Mouse (Mus musculus) gastrocnemius, postnatal 10 days (tissue): ENCODE results near the gene 1110051M20Rik. TPM values are rescaled to one million over a fixed set of nuclear protein-coding genes. Genes with fewer than 3 reads are reported as not detected.

ENCODE experiments used
- DNase-seq: peaks from one replicate; pipeline ENCODE4 v3.0.0; 2021; ENCODE audit warnings: mixed read lengths
- total RNA-seq, 2 experiments: library from RNA; stranded (reverse); gene quantifications; 2 replicates each; pipeline ENCODE4 v1.2.3; 2021

The 1110051M20Rik gene
- total RNA-seq, 2 experiments from 2014 or later: 12.0 to 12.2 TPM

DNA sequence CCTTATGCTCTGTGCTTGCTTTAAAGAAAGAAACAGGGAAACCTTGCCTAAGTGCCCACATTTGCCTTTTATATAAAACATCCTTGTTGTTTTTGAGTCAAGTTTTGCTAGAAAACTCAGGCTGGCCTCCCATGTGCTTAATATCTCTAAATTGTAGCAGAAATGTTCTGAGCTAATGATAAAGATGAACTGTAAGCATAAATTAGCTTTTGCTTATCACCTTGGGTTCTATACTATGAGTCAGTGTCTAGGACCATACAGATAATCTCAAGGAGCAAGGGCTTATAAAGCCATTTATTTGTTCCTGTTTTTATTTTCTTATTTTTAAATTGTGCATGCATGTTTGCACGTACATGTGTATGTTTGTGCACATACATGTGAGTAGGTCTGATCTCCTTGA lies 98.9 kb downstream of the 1110051M20Rik start:
- DNase-seq: no peak

- no peak for DNase-seq
Measured at GRCm38 (mm10) chr2:91339591-91339990, 104.9 kb downstream of the 1110051M20Rik start.

DNA sequence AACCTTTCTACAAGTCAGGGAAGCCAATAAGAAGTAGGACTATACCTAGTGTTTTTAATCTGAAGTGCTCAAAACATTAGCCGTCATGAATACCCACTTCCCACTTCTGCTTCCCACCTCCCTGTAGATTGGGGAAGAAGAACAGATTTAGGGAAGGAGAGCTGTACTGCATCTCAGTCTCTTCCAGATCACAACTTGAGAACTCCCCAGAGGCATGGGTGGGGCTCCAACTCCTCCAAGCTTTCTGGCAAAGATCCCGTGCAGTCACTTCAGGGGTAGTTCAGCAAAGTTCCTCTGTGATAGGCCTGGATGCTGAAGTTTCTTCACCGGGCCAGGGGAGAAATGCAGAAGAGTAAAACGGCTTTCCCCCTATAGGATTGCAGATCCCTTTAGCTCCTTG lies 109.4 kb downstream of the 1110051M20Rik start:
- peak; percentile 59 for DNase-seq

GRCm38 (mm10) chr2:91331051-91331843 lies 113.3 kb downstream of the 1110051M20Rik start:
- DNase-seq: no peak

- no peak for DNase-seq
Measured at GRCm38 (mm10) chr2:91329996-91330738, 114.3 kb downstream of the 1110051M20Rik start.

DNA sequence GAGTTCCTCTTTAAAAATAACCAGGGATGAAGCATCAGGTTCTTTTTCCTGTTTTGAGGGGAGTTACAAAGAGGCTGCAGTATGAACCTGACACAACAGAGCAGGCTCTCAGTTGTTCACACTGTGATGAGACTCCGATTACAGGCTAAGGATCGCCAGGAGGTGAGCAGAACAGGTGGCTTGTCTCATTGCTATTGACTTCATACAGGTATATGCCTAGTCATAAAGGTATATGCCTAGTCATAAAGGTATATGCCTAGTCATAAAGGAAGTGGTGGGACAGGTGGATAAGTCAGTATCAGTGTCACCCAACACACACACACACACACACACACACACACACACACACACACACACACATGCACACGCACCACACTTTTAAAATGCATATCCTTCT lies 115.8 kb downstream of the 1110051M20Rik start:
- DNase-seq: no peak

DNA sequence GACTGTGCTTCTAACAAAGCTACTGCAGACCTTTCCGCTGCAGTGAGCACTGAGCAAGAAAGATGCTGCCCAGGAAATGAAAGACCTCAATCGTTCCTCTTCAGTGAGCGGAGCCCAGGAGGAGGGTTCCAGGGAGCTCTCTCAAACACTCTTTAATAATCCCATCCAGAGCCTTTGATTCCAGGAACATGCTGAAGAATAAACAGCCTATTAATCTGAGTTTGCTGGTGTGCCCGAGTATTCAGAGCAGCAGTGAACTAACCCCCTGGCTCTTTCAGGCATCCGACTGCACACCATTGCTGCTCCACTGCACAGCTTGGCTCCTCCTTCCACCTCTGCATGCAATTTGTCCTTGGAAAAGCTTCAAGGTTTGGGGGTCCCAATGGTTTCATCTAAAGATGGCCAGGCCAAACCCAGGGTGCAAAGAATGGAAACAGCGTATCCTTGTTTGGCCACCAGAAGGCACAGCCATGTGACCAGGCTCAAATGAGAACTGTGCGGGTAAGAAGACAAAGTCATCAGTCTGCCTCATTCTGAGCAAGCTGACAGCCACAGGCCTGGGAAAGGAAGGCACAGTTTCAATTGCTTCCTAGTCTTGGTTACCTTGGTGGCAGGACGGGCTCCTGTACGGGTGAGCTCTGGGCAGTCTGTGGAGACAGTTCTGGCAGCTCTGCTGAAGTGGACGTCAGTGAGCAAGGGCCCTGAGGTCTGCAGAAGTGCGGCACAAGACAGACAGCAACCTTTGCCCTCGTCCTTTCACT lies 116.4 kb downstream of the 1110051M20Rik start:
- DNase-seq: no peak

DNA sequence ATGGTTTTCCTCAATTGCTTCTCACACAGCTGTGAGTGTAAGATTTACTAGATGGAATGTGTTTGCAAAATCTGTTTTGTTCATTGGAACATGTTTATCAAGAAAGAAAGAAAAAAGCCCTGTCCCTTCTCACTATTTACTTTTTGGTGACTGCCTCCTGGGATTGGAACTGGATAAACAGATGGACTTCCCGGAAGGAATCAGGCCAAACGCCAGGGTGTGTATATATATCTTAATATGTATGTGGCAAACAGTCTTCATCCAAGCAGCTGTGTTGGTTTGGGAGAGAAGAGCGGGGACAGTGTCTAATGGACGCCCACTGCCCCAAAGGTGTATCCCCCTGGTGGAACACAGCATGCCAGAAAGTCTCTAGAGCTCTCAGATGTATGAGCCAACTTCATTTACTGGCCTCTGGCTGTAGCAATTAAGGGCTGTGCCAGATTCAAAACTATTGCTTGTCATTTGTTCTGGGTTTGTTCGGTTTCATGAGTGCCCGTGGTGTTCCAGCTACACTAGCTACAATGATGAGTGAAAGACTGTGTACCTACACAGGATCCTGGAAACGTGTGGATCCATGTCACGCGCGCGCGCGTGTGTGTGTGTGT lies 117.7 kb downstream of the 1110051M20Rik start:
- DNase-seq: no peak

GRCm38 (mm10) chr2:91324761-91325421 lies 119.6 kb downstream of the 1110051M20Rik start:
- DNase-seq: no peak

GRCm38 (mm10) chr2:91324346-91324745 lies 120.2 kb downstream of the 1110051M20Rik start:
- no peak for DNase-seq

DNA sequence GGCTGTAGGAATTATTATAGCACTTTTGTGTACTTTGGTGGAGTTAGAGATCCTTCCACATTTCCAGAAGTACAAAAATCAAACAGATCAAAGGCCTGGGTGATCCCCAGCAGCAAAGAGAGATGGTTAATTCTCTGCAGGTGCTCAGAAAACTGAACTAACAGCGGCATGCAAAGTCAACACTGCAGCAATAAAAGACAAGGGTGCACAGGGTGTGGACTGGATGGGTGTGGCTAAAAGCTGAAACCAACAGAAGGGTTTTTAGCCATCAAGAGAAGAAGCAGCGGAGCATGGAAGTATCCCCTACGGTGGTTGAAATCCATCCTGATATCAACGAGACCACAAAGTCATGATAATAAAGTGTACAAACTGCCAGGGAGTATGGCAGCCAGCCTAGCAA lies 122.0 kb downstream of the 1110051M20Rik start:
- DNase-seq: no peak

DNA sequence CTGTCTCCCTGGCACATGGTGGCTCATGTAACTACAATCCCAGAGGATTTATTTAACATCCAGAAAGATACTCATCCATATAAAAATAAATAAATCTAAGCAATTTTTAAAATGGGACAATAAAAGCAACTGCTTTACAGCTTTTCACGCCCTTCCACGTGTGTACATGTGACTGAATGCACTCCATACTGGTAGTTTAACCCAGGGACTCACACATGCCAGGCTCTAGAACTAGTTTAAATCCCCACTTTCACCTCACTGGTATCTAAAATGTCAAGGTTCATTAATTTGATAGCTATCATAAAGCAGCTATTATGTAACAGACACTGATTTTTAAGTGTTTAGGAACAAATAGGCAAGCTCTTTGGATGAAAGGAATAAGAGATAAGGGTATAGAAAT lies 122.6 kb downstream of the 1110051M20Rik start:
- no peak for DNase-seq

DNA sequence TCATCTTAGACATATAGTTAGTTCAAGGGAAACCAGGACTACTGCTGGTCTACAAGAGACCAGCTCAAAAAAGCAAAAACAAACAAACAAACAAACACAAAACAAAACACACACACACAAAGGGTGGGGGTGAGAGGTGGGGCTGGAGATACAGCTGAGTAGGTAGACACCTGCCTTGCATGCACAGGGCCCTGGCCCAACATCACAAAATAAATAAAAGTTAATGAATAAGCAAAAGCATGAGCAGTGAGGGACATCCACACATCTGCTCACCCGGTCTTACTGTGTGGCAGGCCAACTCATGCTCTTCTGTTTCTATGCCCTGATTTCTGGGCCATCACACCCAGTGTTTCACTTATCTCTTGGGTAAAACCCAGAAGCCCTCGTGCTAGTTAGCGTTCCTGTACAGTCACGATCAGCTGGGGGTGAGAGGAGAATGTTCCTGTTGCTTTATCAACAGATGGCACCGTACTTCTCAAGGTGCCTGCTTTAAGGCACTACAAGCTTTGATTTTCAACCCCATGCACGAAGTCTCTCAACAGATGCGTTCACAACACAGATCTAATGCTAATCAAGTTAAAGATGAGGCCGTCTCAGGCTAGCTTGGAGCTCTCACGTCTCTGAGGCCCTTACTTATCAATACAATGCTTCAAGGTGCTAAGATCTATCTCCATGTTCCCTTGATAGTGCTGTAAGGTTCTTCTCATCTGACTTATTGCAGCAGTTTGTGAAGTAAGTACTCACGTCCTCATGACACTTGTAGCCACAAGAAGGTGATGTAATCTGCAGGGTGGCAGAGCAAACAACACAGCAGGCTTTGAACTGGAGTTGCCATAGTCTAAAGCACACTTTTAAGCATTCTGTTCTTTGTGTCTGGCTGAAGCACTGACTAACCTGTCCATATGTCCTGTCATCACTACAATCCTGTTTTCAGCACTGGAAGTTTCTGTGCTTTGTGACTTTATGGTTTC lies 123.7 kb downstream of the 1110051M20Rik start:
- DNase-seq: no peak

- no peak for DNase-seq
Measured at GRCm38 (mm10) chr2:91314184-91314583, 130.3 kb downstream of the 1110051M20Rik start.

GRCm38 (mm10) chr2:91312578-91313311 lies 131.8 kb downstream of the 1110051M20Rik start:
- DNase-seq: no peak

DNA sequence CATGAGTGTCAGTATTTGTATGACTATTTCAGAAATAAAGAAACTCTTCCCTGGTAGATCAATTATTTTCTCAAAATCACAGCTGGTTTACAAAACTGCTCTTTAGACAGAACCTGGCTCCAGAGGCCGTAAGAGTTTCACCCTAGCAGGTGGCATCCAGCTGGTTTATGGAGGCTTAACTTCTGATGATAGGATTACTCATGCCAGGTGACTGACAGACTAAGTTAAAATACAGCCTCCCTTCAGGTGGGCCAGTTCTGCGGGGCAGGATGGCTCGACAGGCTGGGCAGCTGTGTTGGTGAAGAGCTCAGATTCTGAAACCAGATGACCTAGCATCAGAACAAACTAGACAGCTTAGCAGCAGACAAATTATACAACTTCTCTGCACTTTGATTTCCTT lies 135.0 kb downstream of the 1110051M20Rik start:
- DNase-seq: no peak

DNA sequence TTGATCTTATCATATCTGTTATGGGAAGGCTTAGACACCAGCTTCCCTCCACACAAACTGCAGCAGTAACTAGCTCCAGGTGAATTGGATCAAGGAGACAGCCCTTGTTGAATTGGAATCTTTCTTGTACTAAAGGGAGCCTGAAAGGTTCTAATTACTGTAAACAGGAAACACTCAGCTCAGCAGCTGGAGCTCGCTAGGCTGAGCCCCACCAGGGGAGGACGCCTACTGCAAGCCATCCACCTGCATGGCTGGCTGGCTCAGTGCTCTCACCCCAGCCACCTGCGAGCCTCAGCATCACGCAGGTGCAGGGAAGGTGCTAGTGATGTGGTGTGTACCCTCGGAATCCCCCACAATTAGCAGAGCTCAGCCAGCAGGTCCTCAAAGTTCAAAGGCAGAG lies 135.8 kb downstream of the 1110051M20Rik start:
- DNase-seq: no peak

- DNase-seq: no peak
Measured at GRCm38 (mm10) chr2:91306589-91306988, 137.9 kb downstream of the 1110051M20Rik start.

DNA sequence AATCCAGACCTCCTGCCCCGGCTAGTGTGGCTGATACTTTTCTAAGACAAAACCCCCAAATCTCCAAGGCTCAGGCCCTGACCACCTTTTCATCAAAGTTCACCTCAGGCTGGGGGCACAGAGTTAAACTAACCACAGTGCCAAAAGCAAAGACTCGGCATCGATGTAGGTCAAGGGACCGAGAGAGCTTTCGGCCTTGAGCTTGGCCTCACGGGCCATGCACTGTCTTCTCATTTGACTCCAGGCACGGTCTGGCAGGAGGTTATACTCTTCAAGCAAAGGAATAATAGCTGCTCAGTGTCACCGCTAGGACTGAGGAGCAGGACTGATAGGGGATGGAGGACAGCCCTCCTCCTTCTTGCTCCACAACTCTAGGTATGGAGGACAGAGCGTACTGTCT lies 138.6 kb downstream of the 1110051M20Rik start:
- DNase-seq: no peak

- DNase-seq: no peak
Measured at GRCm38 (mm10) chr2:91302845-91303244, 141.7 kb downstream of the 1110051M20Rik start.
